In genomic region chr4:32373085-32373484, GRCm38 (mm10) we compare ENCODE assay signal across 9 mouse cellular contexts.
DNase-seq lines count a peak whose midpoint lies in the region; ATAC-seq and TF ChIP-seq lines count a peak whose summit lies in the region.
"Had no signal": no experiment of that assay in that cellular context is flagged by ENCODE, and none has a peak within 500 bp of the region (broad histone marks: within the 10 kb centered on the region; RNA-seq: fewer than 3 reads in every experiment).

No protein-coding gene starts in this region.

- H3K9ac ChIP-seq in lung, embryonic 14.5 days, result no peak overlapping the region
- H3K9ac ChIP-seq in forebrain, embryonic 13.5 days, result peak overlapping the region; percentile 34; the same call in 1 of the 2 replicates
- H3K9ac ChIP-seq: limb, embryonic 12.5 days had no signal

- no peak for DNase-seq in lung, embryonic 14.5 days
- no peak for DNase-seq in lung, postnatal 14 days
- DNase-seq in left cerebral cortex, adult 9 months (ENCODE audit: low spot score in 2 of 2), result peak; percentile 55 to 60
- DNase-seq in right cerebral cortex, adult 18-20 months, result peak; percentile 81
- DNase-seq in thymus, postnatal 36 days, result no peak
- DNase-seq in gastrocnemius, adult 8-10 months (ENCODE audit: low spot score in 2 of 2), result no peak
- no peak for DNase-seq in lung, adult 18-20 months

- no peak overlapping the region for H3K27ac ChIP-seq in lung, embryonic 14.5 days (ENCODE audit: low read depth)
- peak overlapping the region; percentile 78 for H3K27ac ChIP-seq in forebrain, embryonic 13.5 days
- H3K27ac ChIP-seq: limb, embryonic 12.5 days had no signal

- H3K27me3 ChIP-seq in lung, embryonic 14.5 days (ENCODE audit: insufficient read depth, low read length), result no peaks in the 10 kb centered on the region
- no peaks in the 10 kb centered on the region for H3K27me3 ChIP-seq in forebrain, embryonic 13.5 days
- H3K27me3 ChIP-seq: limb, embryonic 12.5 days had no signal

- no peaks in the 10 kb centered on the region for H3K9me3 ChIP-seq in lung, embryonic 14.5 days (ENCODE audit: low read depth, low read length)
- no peaks in the 10 kb centered on the region for H3K9me3 ChIP-seq in forebrain, embryonic 13.5 days (replicated peaks)
- H3K9me3 ChIP-seq: limb, embryonic 12.5 days had no signal

- no peak overlapping the region for H3K4me2 ChIP-seq in lung, embryonic 14.5 days
- H3K4me2 ChIP-seq in forebrain, embryonic 13.5 days, result peak overlapping the region; percentile 27
- H3K4me2 ChIP-seq: limb, embryonic 12.5 days had no signal

- no peak overlapping the region for H3K4me3 ChIP-seq in lung, embryonic 14.5 days (ENCODE audit: low read depth, low read length)
- no peak overlapping the region for H3K4me3 ChIP-seq in forebrain, embryonic 13.5 days
- H3K4me3 ChIP-seq: limb, embryonic 12.5 days had no signal

- ATAC-seq in lung, embryonic 14.5 days (ENCODE audit: insufficient read depth), result peak; percentile 35
- ATAC-seq in forebrain, embryonic 13.5 days, result peak; percentile 82

- WGBS in lung, embryonic 14.5 days, result 33% methylated on average over 7 of the region's 7 CpGs
- 38% methylated on average over 7 of the region's 7 CpGs for WGBS in forebrain, embryonic 13.5 days

- H3K36me3 ChIP-seq in lung, embryonic 14.5 days (ENCODE audit: insufficient read depth), result no peaks in the 10 kb centered on the region
- 0 out of 2 replicates have a peak, but pooled peaks cover 4% of the 10 kb centered on the region for H3K36me3 ChIP-seq in forebrain, embryonic 13.5 days (ENCODE audit: poor library complexity, severe bottlenecking)
- H3K36me3 ChIP-seq: limb, embryonic 12.5 days had no signal

- H3K4me1 ChIP-seq in lung, embryonic 14.5 days (ENCODE audit: insufficient read depth), result peaks cover 17% of the 10 kb centered on the region
- peaks cover 85% of the 10 kb centered on the region for H3K4me1 ChIP-seq in forebrain, embryonic 13.5 days

- no peak for TF ChIP-seq CTCF in lung, embryonic 14.5 days (IDR thresholded peaks at IDR 0.05; ENCODE audit: low read depth)

Comparison
In these comparisons a context has a peak if more than half of its experiments do, and no peak if none do; other contexts are left out.
1. DNase-seq: peak in left cerebral cortex, adult 9 months (2 of 2) and right cerebral cortex, adult 18-20 months (single experiment); none in lung, embryonic 14.5 days (single experiment), lung, postnatal 14 days (single experiment), thymus, postnatal 36 days (0 of 2), gastrocnemius, adult 8-10 months (0 of 2) and lung, adult 18-20 months (0 of 2).